Mouse (Mus musculus) macrophage (primary cell): ENCODE measurements around the gene Ptger1. TPM values are rescaled to one million over a fixed set of nuclear protein-coding genes. Genes with fewer than 3 reads are reported as not detected.
A peak's percentile ranks its signal among the peaks of the same experiment; 100 is the strongest.

ENCODE experiments used
- H3K27ac ChIP-seq: fragments of 350-480 bp; formaldehyde crosslinking; 2 replicates; pipeline ENCODE4 v1.9.0; 2021
- H3K36me3 ChIP-seq: fragments of 350-480 bp; formaldehyde crosslinking; 2 replicates; pipeline ENCODE4 v1.9.0; 2021; ENCODE audit errors: inconsistent target
- H3K4me3 ChIP-seq: fragments of 350-480 bp; formaldehyde crosslinking; 2 replicates; pipeline ENCODE4 v1.9.0; 2021; ENCODE audit errors: inconsistent target
- H3K79me2 ChIP-seq: fragments of 350-480 bp; formaldehyde crosslinking; 2 replicates; pipeline ENCODE4 v1.9.0; 2021; ENCODE audit errors: inconsistent target
- WGBS: methylation state at CpG from one replicate; pipeline ENCODE4 v1.1.7; 2026; ENCODE audit warnings: inconsistent platforms; ENCODE audit not compliant: missing documents; 5-methylcytosine and 5-hydroxymethylcytosine counted together
- polyA plus RNA-seq: library from polyadenylated mRNA; stranded (reverse); fragments of 250-400 nt; gene quantifications from 3 replicates; pipeline ENCODE4 v1.2.4, GENCODE M21; 2018; ENCODE audit warnings: inconsistent platforms

The Ptger1 gene
- polyA plus RNA-seq, 1 experiment from 2014 or later, result 8.8 TPM

GRCm38 (mm10) chr8:83697374-83698220 is 31.1 kb downstream of the Ptger1 start:
- peak overlapping the region; percentile 75 for H3K27ac ChIP-seq
- H3K79me2 ChIP-seq, result peaks cover 61% of the 10 kb centered on the region
- WGBS, result 8% methylated on average over 19 of the region's 19 CpGs
- peak overlapping the region; percentile 61 for H3K4me3 ChIP-seq
- no peaks in the 10 kb centered on the region; the same call in 1 of the 2 replicates for H3K36me3 ChIP-seq

GRCm38 (mm10) chr8:83698291-83698660 is 31.8 kb downstream of the Ptger1 start:
- under 1% methylated on average over 10 of the region's 15 CpGs for WGBS
- Histone ChIP-seq H3K79me2 (peaks cover 55% of the 10 kb centered on the region), H3K4me3 (peak overlapping the region; percentile 61), H3K27ac (peak overlapping the region; percentile 75), H3K36me3 (no peaks in the 10 kb centered on the region)

GRCm38 (mm10) chr8:83698661-83699453 is 32.4 kb downstream of the Ptger1 start, which contains the start of gene Pkn1:
Gene Pkn1, minus strand, starts transcription at chr8:83699179.
- peaks cover 49% of the 10 kb centered on the region for H3K79me2 ChIP-seq
- WGBS, result 1% methylated on average over 67 of the region's 85 CpGs
- no peaks in the 10 kb centered on the region for H3K36me3 ChIP-seq
- peak within 1 kb of the TSS; percentile 80 for H3K27ac ChIP-seq
- peak within 1 kb of the TSS; percentile 61 for H3K4me3 ChIP-seq

GRCm38 (mm10) chr8:83699566-83699965 is 33.1 kb downstream of the Ptger1 start:
- peaks cover 42% of the 10 kb centered on the region for H3K79me2 ChIP-seq
- no peaks in the 10 kb centered on the region for H3K36me3 ChIP-seq
- peak overlapping the region; percentile 80 for H3K27ac ChIP-seq
- H3K4me3 ChIP-seq, result peak overlapping the region; percentile 48
- WGBS, result 8% methylated on average over 8 of the region's 9 CpGs

- 68% methylated on average over 9 of the region's 9 CpGs for WGBS
- Histone ChIP-seq H3K36me3 (no peaks in the 10 kb centered on the region), H3K27ac (no peak overlapping the region), H3K4me3 (no peak overlapping the region), H3K79me2 (peaks cover 32% of the 10 kb centered on the region)
Measured at GRCm38 (mm10) chr8:83700423-83701085, 34.1 kb downstream of the Ptger1 start.

- no peak overlapping the region for H3K27ac ChIP-seq
- H3K79me2 ChIP-seq, result peaks cover 3% of the 10 kb centered on the region
- WGBS, result 90% methylated on average over 4 of the region's 4 CpGs
- no peak overlapping the region for H3K4me3 ChIP-seq
- no peaks in the 10 kb centered on the region for H3K36me3 ChIP-seq
Measured at GRCm38 (mm10) chr8:83703426-83703825, 36.9 kb downstream of the Ptger1 start.

GRCm38 (mm10) chr8:83706411-83706810 is 39.9 kb downstream of the Ptger1 start:
- H3K79me2 ChIP-seq, result no peaks in the 10 kb centered on the region
- WGBS, result 70% methylated on average over 5 of the region's 5 CpGs

GRCm38 (mm10) chr8:83707554-83707953 is 41.1 kb downstream of the Ptger1 start:
- WGBS, result 82% methylated on average over 8 of the region's 8 CpGs
- no peak overlapping the region for H3K4me3 ChIP-seq
- H3K27ac ChIP-seq, result no peak overlapping the region
- no peaks in the 10 kb centered on the region for H3K36me3 ChIP-seq
- H3K79me2 ChIP-seq, result no peaks in the 10 kb centered on the region

More at GRCm38 (mm10) chr8:83706411-83706810, 39.9 kb downstream of the Ptger1 start:
- H3K27ac ChIP-seq, result no peak overlapping the region
- H3K36me3 ChIP-seq, result no peaks in the 10 kb centered on the region
- no peak overlapping the region for H3K4me3 ChIP-seq

GRCm38 (mm10) chr8:83714676-83715030 is 48.2 kb downstream of the Ptger1 start:
- Histone ChIP-seq H3K4me3 (no peak overlapping the region; the same call in 1 of the 2 replicates), H3K36me3 (0 out of 2 replicates have a peak, but pooled peaks cover 5% of the 10 kb centered on the region), H3K27ac (peak overlapping the region; percentile 38), H3K79me2 (peaks cover 43% of the 10 kb centered on the region)
- 18% methylated on average over 8 of the region's 8 CpGs for WGBS

- Histone ChIP-seq H3K4me3 (peak within 1 kb of the TSS; percentile 99), H3K79me2 (peaks cover 48% of the 10 kb centered on the region), H3K27ac (peak within 1 kb of the TSS; percentile 56), H3K36me3 (peaks cover 5% of the 10 kb centered on the region; the same call in 1 of the 2 replicates)
- 1% methylated on average over 61 of the region's 63 CpGs for WGBS
Measured at GRCm38 (mm10) chr8:83715031-83715690, 48.7 kb downstream of the Ptger1 start, which contains the start of gene Ddx39. Gene Ddx39, plus strand, starts transcription at chr8:83715177.

- Histone ChIP-seq H3K4me3 (peak overlapping the region; percentile 99), H3K79me2 (peaks cover 54% of the 10 kb centered on the region), H3K27ac (peak overlapping the region; percentile 56), H3K36me3 (peaks cover 11% of the 10 kb centered on the region)
- WGBS, result under 1% methylated on average over 17 of the region's 17 CpGs
Measured at GRCm38 (mm10) chr8:83715771-83716170, 49.3 kb downstream of the Ptger1 start.

- Histone ChIP-seq H3K36me3 (peaks cover 17% of the 10 kb centered on the region), H3K27ac (no peak overlapping the region), H3K79me2 (peaks cover 54% of the 10 kb centered on the region), H3K4me3 (peak overlapping the region; percentile 99)
- 25% methylated on average over 2 of the region's 2 CpGs for WGBS
Measured at GRCm38 (mm10) chr8:83716563-83716962, 50.1 kb downstream of the Ptger1 start.

- Histone ChIP-seq H3K27ac (no peak overlapping the region), H3K36me3 (peaks cover 42% of the 10 kb centered on the region), H3K79me2 (peaks cover 54% of the 10 kb centered on the region), H3K4me3 (no peak overlapping the region)
- WGBS, result 87% methylated on average over 2 of the region's 2 CpGs
Measured at GRCm38 (mm10) chr8:83719048-83719447, 52.6 kb downstream of the Ptger1 start.

GRCm38 (mm10) chr8:83719693-83720092 is 53.2 kb downstream of the Ptger1 start:
- no peak overlapping the region for H3K4me3 ChIP-seq
- peaks cover 54% of the 10 kb centered on the region for H3K79me2 ChIP-seq
- WGBS, result 94% methylated on average over 2 of the region's 2 CpGs
- H3K27ac ChIP-seq, result no peak overlapping the region
- H3K36me3 ChIP-seq, result peaks cover 48% of the 10 kb centered on the region
